Mouse (Mus musculus): ENCODE results near the gene Gm20388. TPM values are rescaled to one million over a fixed set of nuclear protein-coding genes. Genes with fewer than 3 reads are reported as not detected.

Gene Gm20388
- total RNA-seq, 2 experiments from 2014 or later = 10.3 to 10.6 TPM

DNA sequence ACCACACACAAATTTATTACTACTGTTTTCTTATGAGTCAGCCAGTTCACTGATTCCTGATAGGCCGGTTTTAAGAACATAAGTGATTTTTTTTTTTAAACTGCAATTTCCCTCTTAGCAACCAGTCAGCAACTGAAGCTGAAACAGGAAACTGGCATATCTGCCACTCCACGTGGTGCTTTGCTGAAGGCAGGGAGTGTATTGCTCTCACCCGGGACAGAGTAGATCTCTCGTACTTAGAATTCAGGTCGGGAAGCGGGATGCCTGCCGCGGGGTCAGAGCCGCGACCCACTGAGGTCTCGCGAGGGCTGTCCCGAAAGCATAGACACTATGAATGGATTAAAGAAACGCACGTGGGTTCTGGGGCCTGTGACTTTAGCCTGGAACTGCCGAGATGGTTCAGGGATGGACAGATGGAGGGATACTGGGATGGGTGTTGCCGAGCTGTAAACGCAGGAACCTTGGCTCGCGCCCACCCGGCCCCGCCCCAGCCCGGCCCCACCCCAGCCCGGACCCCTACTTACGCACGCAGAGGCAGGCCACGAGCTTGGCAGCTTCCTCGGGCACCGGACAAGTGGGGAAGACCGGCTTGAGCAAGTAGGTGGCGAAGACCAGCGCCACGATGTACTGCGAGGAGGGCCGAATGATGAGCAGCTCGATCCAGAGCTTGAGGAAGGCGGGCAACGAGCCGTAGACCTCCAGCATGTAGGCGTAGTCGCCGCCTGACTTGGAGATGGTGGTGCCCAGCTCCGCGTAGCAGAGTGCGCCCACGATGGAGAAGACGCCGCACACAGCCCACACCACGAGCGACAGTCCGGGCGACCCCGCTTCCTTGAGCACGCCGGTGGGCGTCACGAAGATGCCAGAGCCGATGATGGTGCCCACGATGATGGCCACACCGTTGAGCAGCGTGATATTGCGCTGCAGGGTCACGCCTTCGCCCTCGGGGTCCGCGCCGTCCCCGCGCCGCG, 1996.2 kb downstream of the Gm20388 start:
- DNase-seq (ENCODE audit: low spot score in 2 of 2) = no peak
- intact Hi-C loops (cut with DNase I) = loop anchor here (5.0 to 10.0 kb wide), 2 partner anchors 190 to 302 kb away; no protein-coding TSS in a partner anchor

DNA sequence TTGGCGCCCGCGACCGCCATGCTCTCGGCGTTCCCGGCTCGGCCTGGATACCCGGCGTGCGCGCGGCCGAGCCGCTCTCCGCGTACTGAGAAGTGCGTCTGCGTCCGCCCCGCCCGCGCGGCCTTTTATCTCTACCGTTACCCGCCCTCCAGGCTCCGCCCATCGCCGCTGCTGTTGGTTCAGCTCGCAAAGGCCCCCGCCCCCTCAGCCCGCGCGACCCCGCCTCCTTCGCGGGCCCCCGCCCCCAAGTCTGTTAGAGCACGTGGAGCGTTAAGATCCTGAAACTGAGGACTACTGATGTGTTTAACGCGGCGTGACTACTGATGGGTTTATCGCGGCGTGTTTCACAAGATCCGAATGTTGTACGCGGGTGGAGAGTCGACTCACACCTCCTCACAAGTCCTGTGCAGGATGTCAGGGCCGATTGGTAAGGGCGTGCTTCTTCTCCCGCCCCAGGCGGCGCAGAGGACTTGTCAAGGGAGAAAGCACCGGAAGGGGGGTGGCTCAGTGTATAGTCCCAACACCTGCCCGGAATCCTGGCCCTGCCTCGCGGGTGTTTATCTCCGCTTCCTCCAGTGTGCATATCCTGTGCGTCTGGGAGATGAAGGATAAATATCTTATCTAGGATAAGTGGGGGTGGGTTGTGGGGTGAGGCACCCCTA, 1997.1 kb downstream of the Gm20388 start, which contains the start of gene Slc7a5:
Slc7a5 (minus strand) TSS at position 108 of the 662 bp plus-strand sequence.
- intact Hi-C loops (cut with DNase I) = loop anchor here (2.0 to 10.0 kb wide), 3 partner anchors 33 to 303 kb away; no protein-coding TSS in a partner anchor

DNA sequence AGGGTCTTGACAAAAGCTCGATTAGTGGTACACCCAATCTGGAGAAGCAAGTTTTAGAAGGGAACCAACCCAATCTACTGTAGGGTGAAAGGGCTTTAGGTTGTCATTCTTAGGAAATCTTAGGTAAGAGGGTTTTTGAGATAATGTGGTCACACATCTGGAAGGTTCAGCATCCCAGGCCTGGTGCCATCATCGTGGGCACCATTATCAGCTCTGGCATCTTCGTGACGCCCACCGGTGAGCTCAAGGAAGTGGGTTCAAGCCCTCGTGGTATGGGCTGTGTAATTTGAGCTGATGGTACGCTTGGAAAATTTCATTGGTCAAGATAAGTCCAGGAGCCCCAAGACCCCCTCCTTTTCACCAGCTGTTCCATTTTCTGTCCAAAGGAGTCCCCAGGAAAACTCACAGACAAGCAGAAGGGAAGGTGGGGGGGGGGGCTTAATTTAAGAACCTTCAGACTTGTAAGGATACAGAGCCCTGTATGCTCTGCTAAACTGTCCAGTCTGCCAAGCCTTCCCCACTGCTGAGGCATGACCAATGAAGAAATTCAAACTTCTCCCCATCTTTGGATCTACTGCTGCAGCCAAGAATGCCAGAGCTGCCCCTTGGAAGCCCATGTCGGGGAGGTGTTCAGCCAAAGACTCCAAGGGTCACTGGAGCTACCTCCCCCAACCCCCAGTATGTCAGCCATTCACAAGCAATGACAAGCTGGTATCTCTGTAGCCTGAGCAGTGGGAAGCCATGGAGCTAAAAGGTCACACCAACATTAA, 1997.9 kb downstream of the Gm20388 start:
- DNase-seq (ENCODE audit: low spot score in 2 of 2) = no peak
- intact Hi-C loops (cut with DNase I) = loop anchor here (1.0 to 10.0 kb wide), 4 partner anchors 34 to 304 kb away; no protein-coding TSS in a partner anchor

More for the DNA sequence above, 1997.1 kb downstream of the Gm20388 start, which contains the start of gene Slc7a5:
- DNase-seq (ENCODE audit: low spot score in 2 of 2) = peak; percentile 93 to 94

DNA sequence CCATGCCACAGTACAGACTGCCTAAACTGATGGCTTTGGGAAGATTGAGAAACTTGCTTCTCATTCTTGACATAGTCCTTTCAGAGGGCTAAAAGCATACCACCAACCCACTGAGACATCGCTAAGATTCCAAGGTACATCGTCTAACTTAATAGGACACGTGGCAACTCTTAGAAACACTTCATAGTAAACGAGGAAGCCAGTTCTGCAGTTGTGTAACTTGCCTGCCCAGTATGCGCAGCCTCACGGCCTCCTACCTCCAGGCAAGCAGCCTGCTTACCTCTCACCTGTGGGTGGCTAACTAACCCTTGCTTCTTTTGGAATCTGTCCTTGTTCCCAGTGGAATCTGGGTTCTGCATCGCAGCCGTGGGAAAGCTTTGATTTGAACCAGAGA, 1998.5 kb downstream of the Gm20388 start:
- no peak for DNase-seq (ENCODE audit: low spot score in 2 of 2)
- intact Hi-C loops (cut with DNase I) = loop anchor here (1.0 to 10.0 kb wide), 4 partner anchors 34 to 304 kb away; no protein-coding TSS in a partner anchor

DNA sequence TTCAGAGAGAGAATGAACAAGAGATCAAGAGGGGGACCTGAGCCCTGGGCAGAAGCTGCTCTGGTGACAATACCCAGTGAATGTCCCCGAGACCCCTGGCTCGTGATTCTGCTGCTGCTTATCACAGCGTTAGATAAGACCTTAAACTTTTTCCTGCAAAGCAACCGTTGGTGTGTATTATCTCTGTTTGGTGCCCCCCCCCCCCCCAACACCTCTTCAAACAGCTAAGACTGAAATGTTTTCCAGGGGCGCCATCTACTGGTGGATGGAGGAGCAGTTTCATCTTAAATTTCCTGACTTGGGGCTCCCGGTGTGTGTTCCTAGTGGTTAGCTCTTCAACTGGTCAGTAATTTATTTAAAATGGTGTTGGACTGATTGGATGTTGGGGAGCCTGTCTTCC, 1999.0 kb downstream of the Gm20388 start:
- peak; percentile 40 to 71 for DNase-seq (ENCODE audit: low spot score in 2 of 2)
- intact Hi-C loops (cut with DNase I) = loop anchor here (1.0 to 10.0 kb wide), 4 partner anchors 35 to 305 kb away; no protein-coding TSS in a partner anchor

DNA sequence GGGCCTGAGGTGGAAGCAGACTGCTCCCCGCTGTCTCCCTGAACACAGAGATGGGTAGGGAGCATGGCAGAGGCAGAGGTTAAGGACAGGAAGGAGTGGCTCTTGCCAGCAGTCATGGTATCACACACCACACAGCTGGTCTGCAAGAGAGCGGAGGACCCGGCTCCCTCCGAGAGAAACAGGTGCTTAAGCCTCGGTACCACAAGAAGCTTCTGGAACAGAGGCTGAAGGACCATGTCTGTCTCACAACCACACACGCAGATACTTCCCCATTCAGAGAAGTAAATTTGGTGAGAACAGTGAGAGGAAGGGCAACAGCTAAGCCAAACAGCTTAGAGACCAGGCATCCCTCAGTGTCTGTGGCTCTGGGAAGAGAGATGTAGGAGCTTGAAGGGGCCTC, 2000.8 kb downstream of the Gm20388 start:
- DNase-seq (ENCODE audit: low spot score in 2 of 2) = no peak
- intact Hi-C loops (cut with DNase I) = no loop called here

DNA sequence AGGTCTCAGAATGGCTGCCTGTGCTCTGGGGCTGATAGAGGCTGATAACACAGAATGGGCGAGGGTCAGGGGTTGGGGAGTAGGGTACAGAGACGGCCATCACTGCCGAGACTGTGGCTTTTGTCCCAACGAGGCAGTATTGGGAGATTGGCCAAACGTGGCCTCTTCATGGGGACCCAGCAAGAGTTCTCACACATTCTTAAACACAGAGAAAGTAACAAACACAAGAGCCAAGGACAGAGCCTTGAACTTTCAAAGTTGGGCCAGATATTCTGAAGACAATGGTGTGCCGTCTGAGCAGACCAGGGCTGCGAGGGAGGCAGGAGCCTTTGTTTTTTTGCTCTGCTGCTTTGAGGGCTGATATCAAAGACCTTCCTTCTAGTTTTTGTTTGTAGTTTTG, 2001.3 kb downstream of the Gm20388 start:
- no peak for DNase-seq (ENCODE audit: low spot score in 2 of 2)
- intact Hi-C loops (cut with DNase I) = no loop called here

DNA sequence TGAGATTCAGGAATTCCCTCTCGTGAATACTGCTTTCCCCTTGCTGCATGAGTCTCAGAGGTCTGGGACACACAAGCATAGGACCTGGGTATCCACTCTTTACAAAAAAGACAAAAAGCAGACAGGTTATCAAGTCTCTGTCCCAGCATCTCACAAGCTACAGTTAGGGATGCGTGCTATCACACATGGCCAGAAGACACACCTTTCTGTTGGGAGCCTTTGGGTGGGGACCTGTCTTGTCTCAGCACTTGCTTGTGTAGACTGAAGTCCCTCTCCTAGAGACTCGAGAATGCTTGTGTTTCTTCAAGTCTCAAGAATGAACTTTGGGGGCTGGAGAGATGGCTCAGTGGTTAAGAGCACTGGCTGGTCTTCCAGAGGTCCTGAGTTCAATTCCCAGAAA, 2002.2 kb downstream of the Gm20388 start:
- intact Hi-C loops (cut with DNase I) = no loop called here
- DNase-seq (ENCODE audit: low spot score in 2 of 2) = no peak

DNA sequence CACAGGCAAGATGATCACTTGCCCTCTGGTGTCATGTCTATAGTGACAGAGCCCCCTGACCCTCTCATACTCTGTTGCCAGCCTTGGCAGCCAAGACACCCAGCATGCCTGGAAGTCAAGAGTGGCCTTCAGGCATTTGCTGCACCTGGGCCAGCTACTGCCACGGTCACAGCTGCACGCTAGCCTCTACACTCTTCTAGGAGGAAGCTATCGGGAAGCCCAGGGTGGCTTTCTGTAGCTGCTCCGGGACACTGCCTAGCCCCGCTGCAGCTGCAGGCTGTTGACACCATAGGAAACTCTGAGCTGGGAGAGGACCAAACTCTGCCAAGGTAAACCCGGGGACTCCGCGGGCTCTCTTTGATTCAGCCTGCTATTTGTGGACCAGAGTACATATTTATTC, 2002.7 kb downstream of the Gm20388 start:
- intact Hi-C loops (cut with DNase I) = no loop called here
- no peak for DNase-seq (ENCODE audit: low spot score in 2 of 2)

DNA sequence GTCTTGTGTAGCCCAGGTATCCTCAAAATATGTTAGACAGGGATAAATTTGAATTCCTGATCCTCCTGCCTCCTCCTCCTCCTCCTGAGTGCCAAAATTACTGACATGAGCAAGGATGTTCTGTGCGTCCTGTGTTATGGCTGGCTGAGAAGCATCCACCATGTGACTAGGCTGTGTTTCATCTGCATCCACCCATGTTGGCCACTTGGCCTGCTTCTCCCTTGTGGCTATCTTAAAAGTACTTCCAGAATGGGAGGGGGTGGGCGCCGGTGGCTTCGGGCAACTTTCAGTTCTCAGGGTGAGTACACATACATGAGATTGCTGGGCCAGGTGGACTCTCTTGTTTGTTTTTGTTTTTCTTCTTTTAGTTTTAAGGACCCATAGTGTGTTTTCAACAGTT, 2008.5 kb downstream of the Gm20388 start:
- no peak for DNase-seq (ENCODE audit: low spot score in 2 of 2)
- intact Hi-C loops (cut with DNase I) = no loop called here

DNA sequence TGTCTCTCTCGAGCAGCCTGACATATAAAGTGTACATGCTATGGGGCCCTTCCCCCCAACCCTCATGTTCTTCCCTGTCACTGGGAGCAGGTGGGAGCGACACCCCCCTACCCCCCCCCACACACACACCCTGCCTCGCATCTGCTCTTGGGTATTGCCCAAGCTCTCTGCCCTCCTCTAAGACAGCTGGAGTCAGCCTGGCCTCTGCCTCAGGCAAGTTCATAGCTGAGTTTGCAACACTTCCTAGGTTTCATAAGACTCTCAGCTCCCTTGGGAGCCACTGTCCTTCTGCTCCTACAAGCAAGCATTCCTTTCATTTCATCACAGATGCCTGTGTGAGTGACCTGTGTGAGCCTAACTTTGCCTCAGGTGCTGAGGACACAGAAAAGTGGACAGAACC, 2009.1 kb downstream of the Gm20388 start:
- intact Hi-C loops (cut with DNase I) = no loop called here
- no peak for DNase-seq (ENCODE audit: low spot score in 2 of 2)

DNA sequence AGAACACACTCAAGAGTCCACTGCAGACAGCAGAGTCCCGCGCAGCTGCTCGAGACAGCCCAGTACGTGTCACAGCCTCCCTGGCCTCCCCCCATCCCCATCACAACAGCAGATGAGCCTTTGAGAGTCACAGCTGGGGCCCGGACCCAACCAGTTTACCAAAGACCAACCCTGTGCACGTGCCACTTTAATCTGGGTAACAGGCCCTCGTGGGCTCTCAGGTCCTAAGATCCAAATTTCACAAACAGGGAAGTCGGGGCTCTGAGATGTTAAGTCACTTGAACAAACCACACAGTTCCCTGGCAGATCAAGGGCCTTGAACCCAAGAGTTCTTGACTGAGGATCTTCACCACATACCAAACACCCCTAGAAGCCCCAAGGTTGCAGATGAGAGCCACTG, 2010.9 kb downstream of the Gm20388 start:
- intact Hi-C loops (cut with DNase I) = no loop called here
- DNase-seq (ENCODE audit: low spot score in 2 of 2) = no peak

DNA sequence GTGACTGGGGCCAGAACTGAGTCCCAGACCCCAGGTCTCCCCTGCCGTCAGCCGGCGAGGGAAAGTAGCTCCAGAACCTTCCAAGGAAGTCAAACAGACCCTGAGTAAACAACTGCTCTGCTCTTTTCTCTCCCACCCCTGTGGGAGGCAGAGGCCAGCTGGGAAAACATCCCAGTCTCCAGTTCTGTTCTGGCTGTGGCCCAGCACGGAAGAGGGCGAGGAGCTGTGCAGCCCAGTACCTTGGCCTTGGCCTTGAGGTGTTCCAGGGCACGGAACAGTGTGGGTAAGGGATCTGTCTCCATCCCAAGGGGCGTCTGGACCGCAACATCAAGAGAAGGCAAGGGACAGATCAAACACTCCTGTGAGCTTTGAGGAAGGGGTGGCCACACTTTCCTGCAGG, 2011.5 kb downstream of the Gm20388 start:
- intact Hi-C loops (cut with DNase I) = no loop called here
- DNase-seq (ENCODE audit: low spot score in 2 of 2) = no peak

DNA sequence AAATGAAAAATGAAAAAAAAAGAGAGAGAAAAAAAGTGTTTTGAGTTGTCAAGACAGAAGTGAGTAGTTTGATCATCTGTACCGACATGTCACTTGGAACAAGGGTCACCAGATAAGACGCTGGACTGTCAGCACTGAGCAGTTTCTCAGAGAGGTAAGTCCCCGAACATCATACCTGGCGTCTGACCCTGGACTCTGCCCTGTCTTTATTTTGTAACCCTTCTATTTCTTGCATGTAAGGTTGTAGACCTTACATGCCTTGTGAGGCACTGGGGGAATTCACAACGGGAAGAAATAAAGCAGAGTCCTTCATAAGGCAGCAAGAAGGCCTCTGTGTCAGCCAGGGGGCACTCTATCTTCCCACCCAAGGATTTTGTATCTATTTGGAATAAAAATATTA, 2014.0 kb downstream of the Gm20388 start:
- intact Hi-C loops (cut with DNase I) = loop anchor here (5.0 kb wide), 1 partner anchor 72 kb away; no protein-coding TSS in a partner anchor
- no peak for DNase-seq (ENCODE audit: low spot score in 2 of 2)

DNA sequence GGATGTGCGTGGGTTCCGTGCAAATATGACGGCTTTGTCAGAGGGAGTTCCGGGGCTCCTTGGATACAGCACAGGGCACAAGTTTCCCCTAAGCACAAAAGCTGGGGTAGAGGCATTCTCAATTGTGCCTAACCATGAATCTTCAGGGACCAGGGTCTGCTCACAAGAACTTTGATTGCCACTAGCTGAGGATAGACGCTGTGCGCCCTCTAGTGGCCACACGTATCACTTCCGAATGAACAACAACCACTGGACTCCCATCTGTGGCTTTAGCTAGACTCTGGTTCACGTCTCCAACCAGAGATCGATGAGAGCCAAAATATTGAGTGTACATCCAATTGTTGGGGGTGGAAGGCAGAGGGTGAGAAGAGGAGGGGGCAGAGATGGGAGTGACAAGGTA, 2015.0 kb downstream of the Gm20388 start:
- peak; percentile 57 to 74 for DNase-seq (ENCODE audit: low spot score in 2 of 2)
- intact Hi-C loops (cut with DNase I) = loop anchor here (5.0 kb wide), 1 partner anchor 73 kb away; no protein-coding TSS in a partner anchor

DNA sequence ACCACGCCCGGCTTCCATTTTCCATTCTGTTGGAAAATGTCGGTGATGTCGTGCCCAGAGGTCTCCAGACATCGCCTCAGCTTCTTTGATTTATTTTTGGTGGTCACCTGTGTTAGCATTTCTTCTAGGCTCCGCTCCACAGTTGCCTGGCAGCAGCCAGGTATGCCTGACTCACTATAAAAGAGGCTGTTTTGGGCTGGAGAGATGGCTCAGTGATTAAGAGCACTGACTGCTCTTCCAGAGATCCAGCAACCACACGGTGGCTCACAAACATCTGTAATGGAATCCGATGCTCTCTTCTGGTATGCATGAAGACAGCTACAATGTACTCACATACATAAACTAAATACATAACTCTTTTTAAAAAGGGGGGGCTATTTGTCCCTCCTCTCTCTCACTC, 2015.6 kb downstream of the Gm20388 start:
- DNase-seq (ENCODE audit: low spot score in 2 of 2) = no peak

DNA sequence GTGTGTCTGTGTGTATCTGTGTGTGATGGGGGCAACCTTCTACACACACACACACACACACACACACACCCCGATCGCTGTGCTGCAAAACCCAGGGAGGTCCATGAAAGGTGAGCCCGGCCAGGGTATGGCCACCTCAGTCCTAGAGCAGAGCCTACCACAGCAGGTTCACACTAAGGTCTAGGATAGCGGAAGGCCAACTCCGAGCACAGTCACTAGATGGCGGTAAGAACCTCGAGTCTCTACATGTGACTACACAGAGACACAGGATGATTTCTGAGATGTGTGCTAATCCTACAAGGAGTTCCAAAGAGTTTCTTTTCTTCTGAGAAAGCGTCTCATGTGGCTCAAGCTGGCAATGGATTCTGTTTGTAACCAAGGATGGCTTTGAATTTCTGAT, 2016.7 kb downstream of the Gm20388 start:
- intact Hi-C loops (cut with DNase I) = loop anchor here (5.0 kb wide), 1 partner anchor 75 kb away; no protein-coding TSS in a partner anchor
- no peak for DNase-seq (ENCODE audit: low spot score in 2 of 2)

More for the DNA sequence above, 2015.6 kb downstream of the Gm20388 start:
- intact Hi-C loops (cut with DNase I) = loop anchor here (5.0 kb wide), 1 partner anchor 74 kb away; no protein-coding TSS in a partner anchor

DNA sequence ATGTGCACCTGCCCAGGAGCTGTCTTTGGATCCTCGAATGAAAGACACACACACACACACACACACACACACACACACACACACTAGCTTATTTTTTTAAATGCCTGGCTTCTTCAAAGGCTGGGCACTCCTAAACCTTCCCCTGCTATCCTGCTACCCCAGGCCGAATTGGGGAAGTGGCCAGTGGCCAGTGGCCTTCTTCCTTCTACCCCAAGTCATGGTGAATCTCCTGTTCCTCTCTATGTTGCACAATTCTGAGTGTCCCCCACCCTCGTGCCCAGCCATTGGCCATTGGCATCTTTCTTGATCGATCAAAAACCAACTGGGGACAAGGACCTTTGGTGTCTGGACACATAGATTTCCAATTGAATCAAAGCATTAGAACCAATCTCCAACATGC, 2019.4 kb downstream of the Gm20388 start:
- intact Hi-C loops (cut with DNase I) = no loop called here
- DNase-seq (ENCODE audit: low spot score in 2 of 2) = no peak

DNA sequence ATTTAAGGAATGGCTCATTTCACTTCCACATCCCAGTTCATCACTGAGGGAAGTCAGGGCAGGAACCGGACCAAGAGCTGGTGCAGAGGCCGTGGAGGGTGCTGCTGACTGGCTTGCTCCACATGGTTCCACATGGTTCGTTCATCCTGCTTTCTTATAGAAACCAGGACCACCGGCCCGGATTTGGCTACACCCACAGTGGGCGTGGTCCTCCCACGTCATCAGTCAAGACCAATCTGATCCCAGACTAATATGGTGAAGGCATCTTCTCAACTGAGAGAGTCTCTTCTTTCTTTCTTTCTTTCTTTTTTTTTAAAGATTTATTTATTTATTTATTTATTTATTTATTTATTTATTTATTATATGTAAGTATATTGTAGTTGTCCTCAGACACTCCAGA, 2020.9 kb downstream of the Gm20388 start:
- intact Hi-C loops (cut with DNase I) = no loop called here
- no peak for DNase-seq (ENCODE audit: low spot score in 2 of 2)
